Mouse (Mus musculus): Measurements from ENCODE around the gene Bco2.

Bco2 gene

GRCm38 (mm10) chr9:50521562-50521961, 33.4 kb downstream of the Bco2 start:
- no peak for ATAC-seq (ENCODE audit: insufficient number of reproducible peaks, low FRiP score, low TSS enrichment)

- no peak for ATAC-seq (ENCODE audit: insufficient number of reproducible peaks, low FRiP score, low TSS enrichment)
These were observed 34.2 kb downstream of the Bco2 start for GRCm38 (mm10) chr9:50520748-50521147.

DNA sequence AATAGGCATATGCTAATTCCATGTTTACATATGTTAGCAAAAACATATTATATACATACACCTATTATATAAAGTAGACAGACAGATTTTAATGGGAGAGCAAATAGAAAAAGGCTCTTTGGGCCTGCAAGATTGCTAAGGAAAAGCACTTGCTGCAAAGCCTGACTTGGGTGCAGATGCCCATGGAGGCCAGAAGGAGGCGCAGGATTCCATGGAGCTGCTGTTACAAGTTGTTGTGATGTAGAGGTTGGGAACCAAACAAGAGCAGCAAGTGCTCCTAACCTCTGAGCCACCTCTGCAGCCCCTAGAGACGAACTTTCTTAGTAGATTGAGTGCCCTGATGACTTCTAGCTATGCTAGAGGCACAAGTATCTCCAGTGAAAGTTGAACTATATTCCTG, 36.2 kb downstream of the Bco2 start:
- ATAC-seq (ENCODE audit: insufficient number of reproducible peaks, low FRiP score, low TSS enrichment) = no peak

DNA sequence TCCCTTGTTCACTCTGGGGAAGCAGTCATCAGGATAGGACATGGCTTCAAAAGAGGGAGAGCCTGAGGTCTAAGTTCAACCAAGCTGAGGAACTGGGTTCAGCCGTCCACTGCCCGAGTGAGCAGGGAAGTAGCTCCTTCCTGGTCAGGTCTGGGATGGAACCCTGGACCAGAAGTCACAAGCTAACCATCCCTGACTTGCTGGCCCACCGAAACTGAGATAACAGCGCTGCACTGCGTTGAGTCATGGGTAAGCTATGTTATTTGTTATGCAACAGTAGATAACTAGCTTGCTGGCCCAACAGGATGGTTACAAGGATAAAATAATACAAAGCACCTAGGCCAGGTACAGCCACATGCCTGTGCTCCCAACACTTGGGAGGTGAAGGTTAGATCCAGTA, 39.5 kb downstream of the Bco2 start:
- no peak for ATAC-seq (ENCODE audit: insufficient number of reproducible peaks, low FRiP score, low TSS enrichment)

DNA sequence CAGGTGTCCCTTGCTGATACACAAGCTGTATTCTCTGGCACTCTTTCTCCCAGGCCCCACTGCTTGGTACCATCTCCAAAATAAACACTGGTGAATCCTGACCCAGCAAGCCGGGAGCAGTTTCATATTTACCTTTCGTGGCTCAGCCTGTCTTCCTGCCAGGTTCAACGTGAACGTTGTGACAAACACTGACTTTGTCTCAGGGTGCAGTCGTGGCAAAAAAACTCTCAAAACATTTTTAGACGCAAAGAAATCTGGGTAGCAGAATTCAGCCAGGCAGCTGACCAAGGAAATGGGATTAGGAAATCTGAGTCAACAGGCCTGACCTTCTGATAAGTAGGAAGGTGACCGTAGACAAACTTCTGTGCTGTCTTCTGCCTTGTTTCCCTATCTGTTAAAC, 47.4 kb downstream of the Bco2 start:
- no peak for ATAC-seq (ENCODE audit: insufficient number of reproducible peaks, low FRiP score, low TSS enrichment)

GRCm38 (mm10) chr9:50505405-50505804, 49.6 kb downstream of the Bco2 start:
- ATAC-seq (ENCODE audit: insufficient number of reproducible peaks, low FRiP score, low TSS enrichment) = no peak

DNA sequence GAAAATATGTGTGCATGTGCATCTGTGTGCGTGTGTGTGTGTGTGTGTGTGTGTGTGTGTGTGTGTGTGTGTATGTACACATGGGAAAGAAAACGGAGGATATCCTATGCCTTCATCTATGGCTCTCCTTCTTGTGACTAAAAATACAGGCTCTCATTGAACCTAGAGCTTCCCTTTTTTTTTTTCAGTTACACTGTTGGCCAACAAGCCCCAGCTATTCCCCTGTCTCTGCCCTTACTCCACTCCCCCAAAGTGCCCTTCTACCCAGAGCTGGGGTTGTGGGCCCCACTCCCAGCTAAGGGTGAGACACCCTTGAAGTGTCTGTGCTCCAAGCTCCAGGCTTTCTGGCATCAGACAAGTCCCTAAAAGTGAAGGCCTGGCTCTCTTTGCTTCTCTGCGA, 52.0 kb downstream of the Bco2 start:
- no peak for ATAC-seq (ENCODE audit: insufficient number of reproducible peaks, low FRiP score, low TSS enrichment)

DNA sequence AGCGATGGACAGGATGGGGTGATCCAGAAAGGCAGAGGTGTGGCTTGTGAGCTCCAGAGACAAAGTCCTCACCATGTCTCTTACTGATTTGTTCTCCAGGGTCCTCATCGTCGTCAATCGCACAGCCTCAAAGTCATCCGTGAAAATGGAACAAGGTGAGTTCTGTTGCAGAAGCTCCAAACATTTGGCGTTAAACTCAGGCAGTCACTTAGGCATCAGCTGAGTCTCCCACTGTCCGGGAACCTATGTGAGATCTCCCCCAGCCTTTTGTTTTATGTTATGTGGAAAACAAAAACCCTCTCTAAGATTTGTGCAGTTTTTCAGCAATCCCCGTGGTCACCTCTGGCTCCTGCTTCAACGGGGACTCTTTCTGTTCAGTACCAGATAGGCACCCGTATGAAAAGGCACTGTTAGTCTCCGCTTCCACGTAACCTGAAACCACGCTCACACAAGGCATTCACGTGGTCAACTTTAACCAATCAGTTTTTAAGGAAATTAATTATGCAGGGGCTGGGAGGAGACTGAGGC, 53.9 kb downstream of the Bco2 start:
- no peak for ATAC-seq (ENCODE audit: insufficient number of reproducible peaks, low FRiP score, low TSS enrichment)

DNA sequence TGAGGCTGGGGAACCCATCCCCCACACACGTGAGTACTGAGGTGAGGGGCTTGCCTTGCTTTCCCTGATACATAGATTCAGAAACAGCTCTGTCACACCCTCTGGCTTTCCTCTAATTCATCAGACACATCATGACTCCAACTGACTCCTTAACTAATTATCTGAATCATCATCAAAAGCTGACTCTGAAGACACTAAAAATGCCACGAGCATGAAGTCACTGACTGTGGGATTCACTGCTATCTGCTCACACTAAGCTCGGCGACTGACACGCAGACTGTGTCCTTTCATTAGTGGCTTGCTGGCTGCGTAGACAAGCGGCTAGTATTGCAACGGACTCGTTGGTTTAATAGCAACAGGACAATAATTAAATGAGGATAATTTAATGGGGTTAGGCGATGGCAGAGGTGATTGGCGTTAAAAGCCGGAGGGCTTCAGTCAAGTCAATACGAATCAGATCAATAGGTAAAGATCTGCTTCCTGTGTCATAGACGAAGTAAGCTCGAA, 54.5 kb downstream of the Bco2 start:
- ATAC-seq (ENCODE audit: insufficient number of reproducible peaks, low FRiP score, low TSS enrichment) = no peak

DNA sequence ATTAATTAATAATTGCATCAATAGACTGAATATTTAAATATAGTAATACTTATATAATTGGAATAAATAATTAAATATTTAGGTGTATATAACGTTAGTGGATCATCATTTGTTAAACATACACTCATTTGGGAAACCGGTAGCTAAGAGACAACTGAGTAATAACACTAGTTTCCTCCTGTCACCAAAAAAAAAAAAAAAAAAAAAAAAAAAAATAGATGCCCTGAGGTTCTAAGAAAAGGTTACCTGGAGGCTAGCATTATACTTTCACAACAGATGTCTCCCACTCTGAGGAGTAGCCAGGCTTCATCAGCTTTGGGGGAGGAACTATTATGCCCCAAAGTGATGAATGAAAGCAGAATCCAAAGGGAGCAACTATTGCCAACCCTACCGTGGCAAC, 55.2 kb downstream of the Bco2 start:
- ATAC-seq (ENCODE audit: insufficient number of reproducible peaks, low FRiP score, low TSS enrichment) = no peak

- no peak for ATAC-seq (ENCODE audit: insufficient number of reproducible peaks, low FRiP score, low TSS enrichment)
These were observed 56.2 kb downstream of the Bco2 start for GRCm38 (mm10) chr9:50498815-50499214.

DNA sequence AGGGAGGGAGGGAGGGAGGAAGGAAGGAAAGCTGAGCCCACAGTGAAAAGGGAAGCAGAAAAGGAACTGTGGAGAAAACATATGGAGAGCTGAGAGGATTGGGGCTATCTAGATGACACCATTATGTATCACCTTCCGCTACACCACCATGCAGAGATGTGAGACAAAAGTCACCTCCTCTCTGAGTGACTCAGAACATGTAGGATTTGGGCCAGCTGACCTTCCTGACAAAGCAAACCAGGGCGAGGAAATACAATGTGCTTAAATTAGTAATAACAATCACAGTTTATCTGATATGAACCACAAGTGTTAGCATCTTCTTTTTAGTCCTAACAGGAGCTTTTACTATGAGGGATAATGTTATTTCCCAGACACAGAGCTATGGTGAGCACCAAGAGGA, 57.4 kb downstream of the Bco2 start:
- no peak for ATAC-seq (ENCODE audit: insufficient number of reproducible peaks, low FRiP score, low TSS enrichment)

DNA sequence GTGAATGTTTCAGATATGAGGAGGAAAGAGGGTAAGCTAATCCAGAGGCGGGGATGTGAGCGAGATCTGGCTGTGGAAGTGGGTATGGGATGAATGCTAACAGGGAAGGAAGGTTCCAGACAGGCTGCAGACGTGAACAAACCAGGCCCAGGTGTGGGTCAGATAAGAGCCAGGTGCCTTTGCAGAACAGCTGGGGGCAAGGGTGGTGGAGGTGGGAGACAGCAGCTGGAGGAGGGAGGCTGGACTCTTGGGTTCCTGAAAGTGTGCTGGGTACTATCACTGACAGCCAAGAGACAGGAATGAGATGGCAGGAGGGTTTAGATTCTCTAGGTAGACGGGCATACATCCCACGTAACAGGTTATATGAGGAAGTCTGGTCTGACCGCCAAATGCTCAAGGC, 57.9 kb downstream of the Bco2 start:
- no peak for ATAC-seq (ENCODE audit: insufficient number of reproducible peaks, low FRiP score, low TSS enrichment)

GRCm38 (mm10) chr9:50496546-50496945, 58.4 kb downstream of the Bco2 start:
- ATAC-seq (ENCODE audit: insufficient number of reproducible peaks, low FRiP score, low TSS enrichment) = no peak

DNA sequence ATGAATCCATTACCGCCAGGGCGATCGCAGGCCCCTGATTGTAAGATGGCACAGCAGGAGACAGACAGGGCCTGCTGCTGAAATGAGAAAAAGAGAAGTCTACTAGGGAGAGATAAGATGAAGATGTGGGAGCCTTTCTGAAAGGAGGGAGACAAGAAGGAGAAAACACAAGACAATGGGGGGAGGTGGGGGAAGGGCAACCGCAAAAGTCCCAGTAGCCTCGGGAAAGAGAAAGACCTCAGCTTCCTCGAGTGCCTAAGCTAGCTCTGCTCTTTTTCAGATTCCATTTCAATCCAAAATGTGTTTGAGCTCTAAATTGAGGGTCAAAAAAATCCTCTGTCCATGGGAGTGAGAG, 58.9 kb downstream of the Bco2 start:
- ATAC-seq (ENCODE audit: insufficient number of reproducible peaks, low FRiP score, low TSS enrichment) = no peak

- no peak for ATAC-seq (ENCODE audit: insufficient number of reproducible peaks, low FRiP score, low TSS enrichment)
These were observed 59.4 kb downstream of the Bco2 start for GRCm38 (mm10) chr9:50495405-50496150.

- ATAC-seq (ENCODE audit: insufficient number of reproducible peaks, low FRiP score, low TSS enrichment) = no peak
These were observed 60.7 kb downstream of the Bco2 start, which contains the start of gene Plet1 for GRCm38 (mm10) chr9:50494311-50494710. Gene Plet1, plus strand, starts transcription at chr9:50494525.

DNA sequence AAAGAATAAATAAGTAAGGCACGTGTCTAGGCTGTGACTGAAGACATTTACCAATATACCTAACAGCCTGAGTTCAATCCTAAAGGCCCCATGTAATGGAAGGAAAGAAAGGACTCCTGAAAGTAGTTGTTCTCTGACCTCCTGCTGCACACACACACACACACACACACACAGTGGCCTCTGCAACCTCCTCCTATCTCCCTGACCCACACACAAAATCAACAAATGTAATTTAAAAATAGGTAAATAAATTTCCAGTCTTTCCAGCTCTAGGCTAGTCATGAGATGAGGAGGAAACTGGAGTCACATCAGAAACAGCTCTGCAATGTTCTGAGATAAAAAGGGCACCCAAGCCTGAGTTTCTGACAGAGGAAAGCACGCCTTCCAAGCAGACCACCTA, 61.2 kb downstream of the Bco2 start:
- ATAC-seq (ENCODE audit: insufficient number of reproducible peaks, low FRiP score, low TSS enrichment) = no peak

- ATAC-seq (ENCODE audit: insufficient number of reproducible peaks, low FRiP score, low TSS enrichment) = no peak
These were observed 63.4 kb downstream of the Bco2 start for GRCm38 (mm10) chr9:50491531-50492045.

DNA sequence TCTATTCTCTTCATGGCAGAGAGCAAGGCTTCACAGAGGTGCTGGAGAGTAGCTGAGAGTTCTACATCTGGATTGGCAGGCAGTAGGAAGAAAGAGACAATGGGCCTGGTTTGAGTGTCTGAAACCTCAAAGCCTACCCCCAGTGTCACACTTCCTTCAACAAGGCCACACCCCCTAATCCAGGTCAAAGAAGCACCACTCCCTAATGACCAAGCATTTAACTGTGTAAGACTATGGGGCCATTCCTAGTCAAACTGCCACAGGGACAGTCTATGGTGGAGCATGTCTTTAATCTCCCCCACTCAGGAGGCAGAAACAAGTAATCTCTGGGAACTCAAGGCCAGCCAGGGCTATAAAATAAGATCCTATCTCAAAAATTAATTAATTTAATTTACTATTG, 64.1 kb downstream of the Bco2 start:
- ATAC-seq (ENCODE audit: insufficient number of reproducible peaks, low FRiP score, low TSS enrichment) = no peak

DNA sequence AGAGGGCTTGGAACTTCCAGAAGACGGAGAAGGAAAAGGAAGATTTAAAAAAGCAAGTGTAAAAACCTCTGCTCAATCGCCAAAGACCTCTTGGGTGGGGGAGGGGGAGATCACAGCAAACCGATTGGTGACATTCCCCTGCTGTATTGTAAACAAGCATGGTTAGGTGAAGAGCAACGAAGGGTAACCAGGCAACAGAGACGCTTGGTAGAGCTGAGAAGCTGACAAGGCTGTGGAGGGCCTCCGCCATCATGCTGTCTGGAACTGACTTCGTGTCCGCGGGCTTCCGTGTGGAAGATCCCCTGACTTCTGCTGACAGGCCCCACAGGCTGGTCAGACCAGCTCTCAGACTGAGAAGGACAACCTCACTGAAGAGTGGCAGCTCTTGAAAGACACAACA, 69.5 kb downstream of the Bco2 start:
- ATAC-seq (ENCODE audit: insufficient number of reproducible peaks, low FRiP score, low TSS enrichment) = no peak
